ENCODE assay signal across 8 mouse cellular contexts in genomic region chr4:128993675-128994074, GRCm38 (mm10). TPM values are rescaled to one million over a fixed set of nuclear protein-coding genes. Genes with fewer than 3 reads are reported as not detected.
DNase-seq lines count a peak whose midpoint lies in the region; ATAC-seq and TF ChIP-seq lines count a peak whose summit lies in the region.

No protein-coding gene starts in this region.

- peak overlapping the region; percentile 88 for H3K4me3 ChIP-seq in heart, embryonic 15.5 days
- peak overlapping the region; percentile 78 for H3K4me3 ChIP-seq in forebrain, embryonic 11.5 days (ENCODE audit: low read depth, low read length)
- peak overlapping the region; percentile 87 for H3K4me3 ChIP-seq in limb, embryonic 14.5 days (replicated peaks; ENCODE audit: low read length)
- H3K4me3 ChIP-seq in stomach, embryonic 14.5 days (ENCODE audit: low read depth, low read length) = peak overlapping the region; percentile 87

- H3K4me1 ChIP-seq in heart, embryonic 15.5 days (replicated peaks) = peaks cover 52% of the 10 kb centered on the region
- H3K4me1 ChIP-seq in forebrain, embryonic 11.5 days (replicated peaks; ENCODE audit: control insufficient read depth, insufficient read depth, low read length) = peaks cover 9% of the 10 kb centered on the region
- peaks cover 20% of the 10 kb centered on the region for H3K4me1 ChIP-seq in limb, embryonic 14.5 days (ENCODE audit: control insufficient read depth, insufficient read depth, low read length)
- H3K4me1 ChIP-seq in stomach, embryonic 14.5 days (ENCODE audit: control insufficient read depth, insufficient read depth, low read length) = peaks cover 25% of the 10 kb centered on the region

- H3K27me3 ChIP-seq in heart, embryonic 15.5 days = no peaks in the 10 kb centered on the region
- H3K27me3 ChIP-seq in forebrain, embryonic 11.5 days (ENCODE audit: control insufficient read depth, insufficient read depth, low read length) = no peaks in the 10 kb centered on the region
- no peaks in the 10 kb centered on the region for H3K27me3 ChIP-seq in limb, embryonic 14.5 days (ENCODE audit: control insufficient read depth, insufficient read depth, low read length)
- H3K27me3 ChIP-seq in stomach, embryonic 14.5 days (ENCODE audit: control insufficient read depth, insufficient read depth, low read length) = no peaks in the 10 kb centered on the region

- WGBS in heart, embryonic 15.5 days = 2% methylated on average over 12 of the region's 12 CpGs
- 1% methylated on average over 12 of the region's 12 CpGs for WGBS in forebrain, embryonic 11.5 days
- under 1% methylated on average over 12 of the region's 12 CpGs for WGBS in limb, embryonic 14.5 days
- 1% methylated on average over 12 of the region's 12 CpGs for WGBS in stomach, embryonic 14.5 days

- DNase-seq in heart, adult 8-10 months (ENCODE audit: low spot score) = no peak
- peak; percentile 29 for DNase-seq in Muller cell, postnatal 12 days (ENCODE audit: inconsistent ontology term)
- DNase-seq in forebrain, embryonic 11.5 days (ENCODE audit: low spot score) = peak; percentile 60
- DNase-seq in limb, embryonic 14.5 days (ENCODE audit: low spot score) = peak; percentile 58
- no peak for DNase-seq in spleen, adult 18-20 months
- DNase-seq in left cerebral cortex, adult 9 months (ENCODE audit: low spot score in 2 of 2) = no peak

- H3K9ac ChIP-seq in heart, embryonic 15.5 days = peak overlapping the region; percentile 84
- peak overlapping the region; percentile 85 for H3K9ac ChIP-seq in forebrain, embryonic 11.5 days (ENCODE audit: low read length)
- H3K9ac ChIP-seq in limb, embryonic 14.5 days (ENCODE audit: low read depth, low read length, severe bottlenecking) = peak overlapping the region; percentile 80
- peak overlapping the region; percentile 73 for H3K9ac ChIP-seq in stomach, embryonic 14.5 days (replicated peaks; ENCODE audit: low read depth, low read length)

- peak overlapping the region; percentile 85 for H3K4me2 ChIP-seq in heart, embryonic 15.5 days
- H3K4me2 ChIP-seq in forebrain, embryonic 11.5 days (ENCODE audit: low read depth, low read length, severe bottlenecking) = peak overlapping the region; percentile 86
- H3K4me2 ChIP-seq in limb, embryonic 14.5 days (replicated peaks; ENCODE audit: low read depth, low read length, severe bottlenecking) = peak overlapping the region; percentile 81
- H3K4me2 ChIP-seq in stomach, embryonic 14.5 days (replicated peaks; ENCODE audit: low read depth, low read length) = peak overlapping the region; percentile 81

- no peaks in the 10 kb centered on the region for H3K9me3 ChIP-seq in heart, embryonic 15.5 days (replicated peaks)
- H3K9me3 ChIP-seq in forebrain, embryonic 11.5 days (ENCODE audit: control insufficient read depth, low read length) = no peaks in the 10 kb centered on the region
- no peaks in the 10 kb centered on the region for H3K9me3 ChIP-seq in limb, embryonic 14.5 days (ENCODE audit: control insufficient read depth, low read length)
- H3K9me3 ChIP-seq in stomach, embryonic 14.5 days (ENCODE audit: control insufficient read depth, low read depth, low read length) = no peaks in the 10 kb centered on the region

- no peak for TF ChIP-seq POLR2A in limb, embryonic 14.5 days (IDR thresholded peaks at IDR 0.05; ENCODE audit: borderline replicate concordance, extremely low read depth, insufficient read depth, insufficient read length)

- no peak for ATAC-seq in heart, embryonic 15.5 days (replicated peaks; ENCODE audit: insufficient number of reproducible peaks, insufficient read depth, low FRiP score, low read depth)
- ATAC-seq in forebrain, embryonic 11.5 days (replicated peaks; ENCODE audit: low FRiP score) = no peak
- no peak for ATAC-seq in limb, embryonic 14.5 days (ENCODE audit: low FRiP score, low read depth)
- ATAC-seq in stomach, embryonic 14.5 days (ENCODE audit: insufficient number of reproducible peaks, insufficient read depth, low FRiP score, low read depth) = no peak

- no peaks in the 10 kb centered on the region for H3K36me3 ChIP-seq in heart, embryonic 15.5 days
- H3K36me3 ChIP-seq in forebrain, embryonic 11.5 days (ENCODE audit: control insufficient read depth, insufficient read depth, low read length) = no peaks in the 10 kb centered on the region; the same call in 1 of the 2 replicates
- peaks cover 12% of the 10 kb centered on the region; the same call in 1 of the 2 replicates for H3K36me3 ChIP-seq in limb, embryonic 14.5 days (ENCODE audit: control insufficient read depth, insufficient read depth, low read length)
- no peaks in the 10 kb centered on the region for H3K36me3 ChIP-seq in stomach, embryonic 14.5 days (ENCODE audit: control insufficient read depth, insufficient read depth, low read length)

- H3K27ac ChIP-seq in heart, embryonic 15.5 days = peak overlapping the region; percentile 87
- no peak overlapping the region for H3K27ac ChIP-seq in forebrain, embryonic 11.5 days (ENCODE audit: low read depth, low read length)
- 0 out of 2 replicates have a peak overlapping the region, but pooled peaks have one; percentile 70 for H3K27ac ChIP-seq in limb, embryonic 14.5 days (replicated peaks; ENCODE audit: low read depth, low read length)
- peak overlapping the region; percentile 59; the same call in 1 of the 2 replicates for H3K27ac ChIP-seq in stomach, embryonic 14.5 days (ENCODE audit: low read length)

RNA-seq across cellular contexts. Expression of gene Ak2, which starts 1.9 kb away (rescaled TPM):
- 149 and 155 TPM in 2 replicates for polyA plus RNA-seq in heart, embryonic 15.5 days (2015; fragmentation: Nextera tagmentation; extraction: Ambion mirVana)
- 10 to 100 TPM; 58.0 to 66.2 (median 62.3) TPM for total RNA-seq in heart, adult 8-10 months (2022)
- 173 and 174 TPM in 2 replicates for polyA plus RNA-seq in forebrain, embryonic 11.5 days (2014; fragmentation: Nextera tagmentation; extraction: Ambion mirVana)
- 94.7 and 127 TPM in 2 replicates for polyA plus RNA-seq in limb, embryonic 14.5 days (2012; rRNA removed)
- 153 and 165 TPM in 2 replicates for polyA plus RNA-seq in limb, embryonic 14.5 days (2014; fragmentation: Nextera tagmentation; extraction: Ambion mirVana)
- 123 and 127 TPM in 2 replicates for polyA plus RNA-seq in stomach, embryonic 14.5 days (2014; fragmentation: Nextera tagmentation; extraction: Ambion mirVana)

RNA-seq across cellular contexts. Expression of gene Azin2, which starts 31.4 kb away (rescaled TPM):
- 6.8 and 10.4 TPM in 2 replicates for polyA plus RNA-seq in heart, embryonic 15.5 days (2015; fragmentation: Nextera tagmentation; extraction: Ambion mirVana)
- 1 to 10 TPM; 2.5 to 5.5 (median 3.2) TPM for total RNA-seq in heart, adult 8-10 months (2022)
- 11.5 TPM in 2 replicates for polyA plus RNA-seq in forebrain, embryonic 11.5 days (2014; fragmentation: Nextera tagmentation; extraction: Ambion mirVana)
- 30.7 and 32.8 TPM in 2 replicates for polyA plus RNA-seq in limb, embryonic 14.5 days (2012; rRNA removed)
- polyA plus RNA-seq in limb, embryonic 14.5 days (2014; fragmentation: Nextera tagmentation; extraction: Ambion mirVana) = 26.5 and 34.3 TPM in 2 replicates
- polyA plus RNA-seq in stomach, embryonic 14.5 days (2014; fragmentation: Nextera tagmentation; extraction: Ambion mirVana) = 17.6 and 19.1 TPM in 2 replicates

Comparison
In these comparisons a context has a peak if more than half of its experiments do, and no peak if none do; other contexts are left out.
1. DNase-seq: peak in Muller cell, postnatal 12 days (single experiment), forebrain, embryonic 11.5 days (single experiment) and limb, embryonic 14.5 days (single experiment); none in heart, adult 8-10 months (single experiment), spleen, adult 18-20 months (0 of 2) and left cerebral cortex, adult 9 months (0 of 2).
2. Peak in every context shown above with its lines, with median percentiles within 50 percentile points of each other: H3K4me2 ChIP-seq, H3K4me3 ChIP-seq and H3K9ac ChIP-seq.